Mouse (Mus musculus) thymus, adult 18-20 months (tissue): ENCODE data around the gene Serpina1f.
"Not testable (repeated sequence)": the region's sequence is repeated elsewhere in the genome, so short reads cannot be mapped to it uniquely, and the experiment has no call there.

Experiments
- DNase-seq, 2 experiments: peaks; one replicate each; pipeline ENCODE4 v3.0.0; 2022; ENCODE audit warnings: mixed read lengths in 2 of 2

The Serpina1f gene

GRCm38 (mm10) chr12:103695429-103695828 lies at the start of gene Serpina1f:
TSS of gene Serpina1f (minus strand) at chr12:103695529.
- DNase-seq: no peak

GRCm38 (mm10) chr12:103737791-103738580 lies 42.7 kb upstream of the Serpina1f start:
- DNase-seq: not testable (repeated sequence)

GRCm38 (mm10) chr12:103735566-103735965 lies 40.2 kb upstream of the Serpina1f start:
- DNase-seq: not testable (repeated sequence)

GRCm38 (mm10) chr12:103735101-103735500 lies 39.8 kb upstream of the Serpina1f start:
- not testable (repeated sequence) for DNase-seq

- no peak for DNase-seq
Measured at GRCm38 (mm10) chr12:103711537-103711936, 16.2 kb upstream of the Serpina1f start.

GRCm38 (mm10) chr12:103710405-103710804 lies 15.1 kb upstream of the Serpina1f start:
- DNase-seq: no peak

GRCm38 (mm10) chr12:103706113-103706512 lies 10.8 kb upstream of the Serpina1f start:
- DNase-seq: no peak

- no peak for DNase-seq
Measured at GRCm38 (mm10) chr12:103705547-103705946, 10.2 kb upstream of the Serpina1f start.

GRCm38 (mm10) chr12:103700144-103700750 lies 4.9 kb upstream of the Serpina1f start:
- DNase-seq: no peak

- no peak for DNase-seq
Measured at GRCm38 (mm10) chr12:103688221-103688814, 7.0 kb downstream of the Serpina1f start.

- no peak for DNase-seq
Measured at GRCm38 (mm10) chr12:103687021-103687420, 8.3 kb downstream of the Serpina1f start.

- no peak for DNase-seq
Measured at GRCm38 (mm10) chr12:103686050-103686449, 9.3 kb downstream of the Serpina1f start.

- no peak for DNase-seq
Measured at GRCm38 (mm10) chr12:103685386-103685785, 9.9 kb downstream of the Serpina1f start.

- no peak for DNase-seq
Measured at GRCm38 (mm10) chr12:103683775-103684174, 11.6 kb downstream of the Serpina1f start.

- no peak for DNase-seq
Measured at GRCm38 (mm10) chr12:103681739-103682138, 13.6 kb downstream of the Serpina1f start.

- no peak for DNase-seq
Measured at GRCm38 (mm10) chr12:103681169-103681568, 14.2 kb downstream of the Serpina1f start.

GRCm38 (mm10) chr12:103679853-103680252 lies 15.5 kb downstream of the Serpina1f start:
- not testable (repeated sequence) for DNase-seq

GRCm38 (mm10) chr12:103676039-103676438 lies 19.3 kb downstream of the Serpina1f start, which contains the start of gene Serpina16:
TSS of gene Serpina16 (minus strand) at chr12:103676139.
- DNase-seq: no peak

- no peak for DNase-seq
Measured at GRCm38 (mm10) chr12:103673179-103673578, 22.1 kb downstream of the Serpina1f start.

- no peak for DNase-seq
Measured at GRCm38 (mm10) chr12:103671483-103671882, 23.8 kb downstream of the Serpina1f start.

- no peak for DNase-seq
Measured at GRCm38 (mm10) chr12:103670964-103671363, 24.4 kb downstream of the Serpina1f start.

- DNase-seq: no peak
Measured at GRCm38 (mm10) chr12:103670344-103670743, 25.0 kb downstream of the Serpina1f start.

GRCm38 (mm10) chr12:103665286-103665685 lies 30.0 kb downstream of the Serpina1f start:
- DNase-seq: no peak

GRCm38 (mm10) chr12:103662053-103662452 lies 33.3 kb downstream of the Serpina1f start:
- DNase-seq: not testable (repeated sequence)
